Mouse (Mus musculus): ENCODE data around the gene Slc25a34. TPM values are rescaled to one million over a fixed set of nuclear protein-coding genes. Genes with fewer than 3 reads are reported as not detected.

The Slc25a34 gene
- polyA plus RNA-seq, 1 experiment, result 3.9 TPM

GRCm38 (mm10) chr4:141631250-141631649 lies 7.6 kb upstream of the Slc25a34 start:
- no peak overlapping the region for H3K4me3 ChIP-seq (replicated peaks; ENCODE audit: extremely low read depth, low read depth, low read length)
- H3K4me1 ChIP-seq (ENCODE audit: control insufficient read depth, insufficient read depth, low read length), result no peaks in the 10 kb centered on the region
- WGBS, result 92% methylated on average over 20 of the region's 20 CpGs
- TF ChIP-seq CTCF (IDR thresholded peaks at IDR 0.05; ENCODE audit: insufficient read depth, low read length) (no peak), POLR2A (IDR thresholded peaks at IDR 0.05; ENCODE audit: borderline replicate concordance, extremely low read depth, low read depth, low read length) (no peak)
- DNase-seq, result no peak

- 92% methylated on average over 11 of the region's 11 CpGs for WGBS
- TF ChIP-seq POLR2A (IDR thresholded peaks at IDR 0.05; ENCODE audit: borderline replicate concordance, extremely low read depth, low read depth, low read length) (no peak), CTCF (IDR thresholded peaks at IDR 0.05; ENCODE audit: insufficient read depth, low read length) (no peak)
- no peaks in the 10 kb centered on the region for H3K4me1 ChIP-seq (ENCODE audit: control insufficient read depth, insufficient read depth, low read length)
Observed at GRCm38 (mm10) chr4:141630021-141630420, 6.4 kb upstream of the Slc25a34 start.

GRCm38 (mm10) chr4:141628661-141629060 lies 5.0 kb upstream of the Slc25a34 start:
- H3K4me1 ChIP-seq (ENCODE audit: control insufficient read depth, insufficient read depth, low read length), result peaks cover under 1% of the 10 kb centered on the region; the same call in 1 of the 2 replicates
- 78% methylated on average over 14 of the region's 14 CpGs for WGBS
- H3K4me3 ChIP-seq (replicated peaks; ENCODE audit: extremely low read depth, low read depth, low read length), result no peak overlapping the region
- no peak for DNase-seq
- TF ChIP-seq POLR2A (IDR thresholded peaks at IDR 0.05; ENCODE audit: borderline replicate concordance, extremely low read depth, low read depth, low read length), result no peak
- no peak for TF ChIP-seq CTCF (IDR thresholded peaks at IDR 0.05; ENCODE audit: insufficient read depth, low read length)

More at GRCm38 (mm10) chr4:141630021-141630420, 6.4 kb upstream of the Slc25a34 start:
- no peak for DNase-seq
- no peak overlapping the region for H3K4me3 ChIP-seq (replicated peaks; ENCODE audit: extremely low read depth, low read depth, low read length)

DNA sequence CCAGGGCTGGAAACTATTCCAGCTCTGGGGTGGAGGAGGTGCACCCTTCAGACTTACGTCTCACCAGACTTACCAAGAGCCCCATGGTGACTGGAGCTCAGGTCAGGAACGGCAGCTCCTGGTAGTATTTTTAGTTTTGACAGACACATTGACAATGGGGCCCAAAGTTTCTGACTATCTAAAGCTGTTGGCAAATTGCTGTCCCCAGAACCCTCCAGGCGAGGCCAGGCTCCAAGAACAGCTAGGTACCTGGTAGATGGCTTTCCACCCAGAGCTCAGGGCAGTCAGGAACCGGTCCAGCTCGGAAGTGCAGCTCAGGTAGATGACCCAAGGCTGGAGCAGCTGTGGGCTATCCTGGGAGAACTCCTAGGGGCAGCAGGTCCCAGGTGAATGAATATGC lies 3.9 kb upstream of the Slc25a34 start:
- TF ChIP-seq POLR2A (IDR thresholded peaks at IDR 0.05; ENCODE audit: borderline replicate concordance, extremely low read depth, low read depth, low read length), result no peak
- no peak for TF ChIP-seq CTCF (IDR thresholded peaks at IDR 0.05; ENCODE audit: insufficient read depth, low read length)
- 88% methylated on average over 5 of the region's 5 CpGs for WGBS
- no peak for DNase-seq
- H3K4me1 ChIP-seq (ENCODE audit: control insufficient read depth, insufficient read depth, low read length), result peaks cover 4% of the 10 kb centered on the region; the same call in 1 of the 2 replicates
- no peak overlapping the region for H3K4me3 ChIP-seq (replicated peaks; ENCODE audit: extremely low read depth, low read depth, low read length)

GRCm38 (mm10) chr4:141625774-141626550 lies 2.3 kb upstream of the Slc25a34 start:
- 88% methylated on average over 16 of the region's 16 CpGs for WGBS

GRCm38 (mm10) chr4:141624983-141625773 lies 1.6 kb upstream of the Slc25a34 start:
- Histone ChIP-seq H3K4me3 (replicated peaks; ENCODE audit: extremely low read depth, low read depth, low read length) (no peak overlapping the region), H3K4me1 (ENCODE audit: control insufficient read depth, insufficient read depth, low read length) (peaks cover 4% of the 10 kb centered on the region; the same call in 1 of the 2 replicates)
- DNase-seq, result peak; percentile 28
- TF ChIP-seq POLR2A (IDR thresholded peaks at IDR 0.05; ENCODE audit: borderline replicate concordance, extremely low read depth, low read depth, low read length), result no peak
- peak; percentile 66 for TF ChIP-seq CTCF (IDR thresholded peaks at IDR 0.05; ENCODE audit: insufficient read depth, low read length)
- 71% methylated on average over 19 of the region's 19 CpGs for WGBS

More at GRCm38 (mm10) chr4:141625774-141626550, 2.3 kb upstream of the Slc25a34 start:
- H3K4me1 ChIP-seq (ENCODE audit: control insufficient read depth, insufficient read depth, low read length), result peaks cover 4% of the 10 kb centered on the region; the same call in 1 of the 2 replicates
- no peak for TF ChIP-seq CTCF (IDR thresholded peaks at IDR 0.05; ENCODE audit: insufficient read depth, low read length)
- no peak for TF ChIP-seq POLR2A (IDR thresholded peaks at IDR 0.05; ENCODE audit: borderline replicate concordance, extremely low read depth, low read depth, low read length)
- no peak overlapping the region for H3K4me3 ChIP-seq (replicated peaks; ENCODE audit: extremely low read depth, low read depth, low read length)
- DNase-seq, result no peak

- TF ChIP-seq POLR2A (IDR thresholded peaks at IDR 0.05; ENCODE audit: borderline replicate concordance, extremely low read depth, low read depth, low read length) (no peak), CTCF (IDR thresholded peaks at IDR 0.05; ENCODE audit: insufficient read depth, low read length) (no peak)
- no peak overlapping the region for H3K4me3 ChIP-seq (replicated peaks; ENCODE audit: extremely low read depth, low read depth, low read length)
- DNase-seq, result no peak
- 78% methylated on average over 8 of the region's 8 CpGs for WGBS
- H3K4me1 ChIP-seq (ENCODE audit: control insufficient read depth, insufficient read depth, low read length), result peaks cover 4% of the 10 kb centered on the region; the same call in 1 of the 2 replicates
Observed at GRCm38 (mm10) chr4:141624134-141624533, 513 bp upstream of the Slc25a34 start.

DNA sequence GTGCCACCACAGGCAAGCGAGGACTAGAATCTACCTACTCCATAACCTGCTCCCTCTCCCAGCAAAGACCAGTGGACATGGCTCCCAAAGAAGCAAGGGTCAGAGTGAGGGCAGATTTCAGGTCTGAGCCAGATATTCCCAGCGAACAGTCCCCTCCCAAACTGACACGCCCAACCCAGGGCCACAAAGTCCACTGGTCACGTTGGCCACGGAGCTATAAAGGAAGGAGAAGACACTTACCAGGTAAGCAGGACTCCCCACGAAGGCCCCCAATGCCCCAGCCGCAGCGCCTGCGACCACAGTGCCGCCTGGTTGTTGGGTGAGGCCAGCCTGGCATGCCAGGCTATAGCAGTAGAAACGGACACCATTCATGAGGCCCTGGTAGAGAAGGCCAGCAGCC lies 584 bp downstream of the Slc25a34 start:
- 84% methylated on average over 11 of the region's 11 CpGs for WGBS

DNA sequence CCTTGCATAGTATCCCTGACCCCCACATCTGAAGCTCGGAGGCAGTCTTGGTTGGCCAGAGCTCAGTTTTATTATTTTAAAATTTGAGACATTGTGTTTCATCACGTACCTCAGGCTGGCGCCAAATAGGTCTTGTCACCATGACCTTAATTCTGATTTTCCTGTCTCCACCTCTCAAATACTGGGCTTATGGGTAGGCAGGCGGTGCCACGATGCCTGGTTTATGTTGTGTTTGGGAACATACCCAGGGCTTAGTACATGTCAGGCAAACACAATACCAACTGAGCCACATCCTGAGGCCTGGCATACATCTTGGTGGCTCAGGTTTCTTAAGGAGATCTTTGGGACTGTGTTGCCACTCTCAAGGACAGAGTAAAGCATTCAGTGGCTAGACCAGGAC lies 1.0 kb downstream of the Slc25a34 start:
- no peak overlapping the region for H3K4me3 ChIP-seq (replicated peaks; ENCODE audit: extremely low read depth, low read depth, low read length)
- H3K4me1 ChIP-seq (ENCODE audit: control insufficient read depth, insufficient read depth, low read length), result peaks cover 10% of the 10 kb centered on the region
- TF ChIP-seq CTCF (IDR thresholded peaks at IDR 0.05; ENCODE audit: insufficient read depth, low read length) (no peak), POLR2A (IDR thresholded peaks at IDR 0.05; ENCODE audit: borderline replicate concordance, extremely low read depth, low read depth, low read length) (no peak)
- 69% methylated on average over 5 of the region's 5 CpGs for WGBS
- no peak for DNase-seq

More for the DNA sequence above, 584 bp downstream of the Slc25a34 start:
- TF ChIP-seq POLR2A (IDR thresholded peaks at IDR 0.05; ENCODE audit: borderline replicate concordance, extremely low read depth, low read depth, low read length) (no peak), CTCF (IDR thresholded peaks at IDR 0.05; ENCODE audit: insufficient read depth, low read length) (no peak)
- H3K4me3 ChIP-seq (replicated peaks; ENCODE audit: extremely low read depth, low read depth, low read length), result no peak overlapping the region
- DNase-seq, result no peak
- peaks cover 8% of the 10 kb centered on the region for H3K4me1 ChIP-seq (ENCODE audit: control insufficient read depth, insufficient read depth, low read length)
